ENCODE assay signal across 8 mouse cellular contexts in the genomic region with DNA sequence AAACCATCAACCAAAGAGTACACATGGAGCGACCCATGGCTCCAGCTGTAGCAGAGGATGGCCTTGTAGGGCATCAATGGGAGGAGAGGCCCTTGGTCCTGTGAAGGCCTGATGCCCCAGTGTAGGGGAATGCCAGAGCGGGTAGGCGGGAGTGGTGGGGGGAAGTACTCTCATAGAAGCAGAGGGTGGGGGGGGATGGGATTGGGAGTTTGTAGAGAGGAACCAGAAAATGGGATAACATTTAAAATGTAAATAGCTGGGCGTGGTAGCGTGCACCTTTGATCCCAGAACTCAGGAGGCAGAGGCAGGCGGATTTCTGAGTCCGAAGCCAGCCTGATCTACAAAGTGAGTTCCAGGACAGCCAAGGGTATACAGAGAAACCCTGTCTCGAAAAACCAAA. TPM values are rescaled to one million over a fixed set of nuclear protein-coding genes. Genes with fewer than 3 reads are reported as not detected.
DNase-seq lines count a peak whose midpoint lies in the region; ATAC-seq and TF ChIP-seq lines count a peak whose summit lies in the region.
"Not testable (repeated sequence)": the region's sequence is repeated elsewhere in the genome, so short reads cannot be mapped to it uniquely, and the experiment has no call there.

No protein-coding gene starts in this region.

- peaks cover 64% of the 10 kb centered on the region for H3K4me1 ChIP-seq in E14TG2a.4 (replicated peaks; ENCODE audit: low read depth, low read length)
- not testable (repeated sequence) for H3K4me1 ChIP-seq in ES-E14 (ENCODE audit: control insufficient read depth in 2 of 2, insufficient read depth in 2 of 2, low read length in 2 of 2, poor library complexity in 1 of 2); testis, adult 2 months (ENCODE audit: control insufficient read depth, insufficient read depth, low read length)
- H3K4me1 ChIP-seq in liver, embryonic 12.5 days = peaks cover 26% of the 10 kb centered on the region

- not testable (repeated sequence) for TF ChIP-seq CTCF in E14TG2a.4 (conservative IDR thresholded peaks at IDR 0.05; ENCODE audit: low read length); testis, adult 2 months (IDR thresholded peaks at IDR 0.05; ENCODE audit: control insufficient read depth, insufficient read depth, insufficient replicate concordance, low read depth, low read length)

- H3K4me3 ChIP-seq in E14TG2a.4 (replicated peaks; ENCODE audit: low read length) (peak overlapping the region; percentile 99; the same call in 1 of the 2 replicates), ES-E14 (ENCODE audit: insufficient read depth in 1 of 2, low read depth in 1 of 2, low read length in 2 of 2, poor library complexity in 1 of 2, severe bottlenecking in 1 of 2) (peak overlapping the region in 1 of 2 experiments; percentile 30; a peak in 2 of 4 replicates)
- H3K4me3 ChIP-seq in liver, embryonic 12.5 days = not testable (repeated sequence)
- H3K4me3 ChIP-seq in testis, adult 2 months (ENCODE audit: control insufficient read depth, low read depth, low read length) = peak overlapping the region; percentile 51

- H3K9ac ChIP-seq in ES-E14 (ENCODE audit: insufficient read depth, low read depth, low read length, poor library complexity, severe bottlenecking); liver, embryonic 12.5 days: not testable (repeated sequence)

- H3K36me3 ChIP-seq in E14TG2a.4 (ENCODE audit: insufficient read depth, low read length) = peaks cover 32% of the 10 kb centered on the region
- not testable (repeated sequence) for H3K36me3 ChIP-seq in ES-E14 (ENCODE audit: control insufficient read depth, insufficient read depth, low read length, poor library complexity, severe bottlenecking); liver, embryonic 12.5 days; testis, adult 2 months (ENCODE audit: control insufficient read depth, insufficient read depth, low read length)

- not testable (repeated sequence) for H3K9me3 ChIP-seq in E14TG2a.4 (ENCODE audit: low read length); ES-E14 (ENCODE audit: control insufficient read depth, insufficient read depth, low read depth, low read length); liver, embryonic 12.5 days (replicated peaks)

- 91% methylated on average over 8 of the region's 8 CpGs for WGBS in liver, embryonic 12.5 days (ENCODE audit: insufficient replicate concordance)

- in situ Hi-C loops in ES-E14 (cut with MboI; ENCODE audit: low sequenced_read_pairs in 2 of 2, unreplicated experiment in 2 of 2) = not testable (repeated sequence)

- not testable (repeated sequence) for ATAC-seq in liver, embryonic 12.5 days

- not testable (repeated sequence) for H3K27me3 ChIP-seq in E14TG2a.4 (ENCODE audit: insufficient read depth, low read length); liver, embryonic 12.5 days (replicated peaks); testis, adult 2 months (ENCODE audit: control insufficient read depth, insufficient read depth, low read length)

- peak overlapping the region; percentile 60; the same call in 1 of the 2 replicates for H3K27ac ChIP-seq in ES-E14 (ENCODE audit: insufficient read depth, low read depth, low read length, poor library complexity, severe bottlenecking)
- not testable (repeated sequence) for H3K27ac ChIP-seq in liver, embryonic 12.5 days; testis, adult 2 months (ENCODE audit: control insufficient read depth, insufficient read depth, low read depth, low read length)

- DNase-seq in ES-CJ7 (ENCODE audit: low read depth, low spot score) (peak; percentile 74), R1 (ENCODE audit: low read depth, low spot score) (peak; percentile 54), ZHBTc4 (ENCODE audit: low read depth, low spot score) (peak; percentile 79)
- DNase-seq in ES-E14 (ENCODE audit: low read depth, low spot score) = not testable (repeated sequence)
- peak; percentile 82 for DNase-seq in heart, adult 11 months

- not testable (repeated sequence) for TF ChIP-seq POLR2A in testis, adult 2 months (IDR thresholded peaks at IDR 0.05; ENCODE audit: control insufficient read depth, low read depth, low read length)

- peak overlapping the region; percentile 77; the same call in 1 of the 2 replicates for H3K4me2 ChIP-seq in liver, embryonic 12.5 days

RNA-seq across cellular contexts. Expression of a gene that starts 2.2 kb away (rescaled TPM):
- total RNA-seq in ES-E14 (2012; rRNA removed) = 19.8 and 23.0 TPM in 2 replicates
- polyA plus RNA-seq in liver, embryonic 12.5 days (2016; fragmentation: Nextera tagmentation; extraction: Ambion mirVana) = 12.4 and 15.3 TPM in 2 replicates
- polyA plus RNA-seq in testis, adult 2 months (2012; rRNA removed) = 151 and 187 TPM in 2 replicates

RNA-seq across cellular contexts. Expression of a gene that starts 20.0 kb away (rescaled TPM):
- 26.9 and 30.5 TPM in 2 replicates for total RNA-seq in ES-E14 (2012; rRNA removed)
- polyA plus RNA-seq in liver, embryonic 12.5 days (2016; fragmentation: Nextera tagmentation; extraction: Ambion mirVana) = 28.9 and 29.3 TPM in 2 replicates
- 5.6 and 6.7 TPM in 2 replicates for polyA plus RNA-seq in testis, adult 2 months (2012; rRNA removed)

RNA-seq across cellular contexts. Expression of a gene that starts 42.8 kb away (rescaled TPM):
- 15.7 and 16.4 TPM in 2 replicates for total RNA-seq in ES-E14 (2012; rRNA removed)
- polyA plus RNA-seq in liver, embryonic 12.5 days (2016; fragmentation: Nextera tagmentation; extraction: Ambion mirVana) = 12.0 and 12.8 TPM in 2 replicates
- 3.5 and 4.4 TPM in 2 replicates for polyA plus RNA-seq in testis, adult 2 months (2012; rRNA removed)
